Mouse (Mus musculus): ENCODE results near the gene Ripor2. TPM values are rescaled to one million over a fixed set of nuclear protein-coding genes. Genes with fewer than 3 reads are reported as not detected.
A peak's percentile ranks its signal among the peaks of the same experiment; 100 is the strongest.

The Ripor2 gene
- total RNA-seq, 2 experiments from 2014 or later, result 7.5 to 10.9 TPM

GRCm38 (mm10) chr13:24617799-24618130, 35.8 kb downstream of the Ripor2 start:
- DNase-seq, result no peak

DNA sequence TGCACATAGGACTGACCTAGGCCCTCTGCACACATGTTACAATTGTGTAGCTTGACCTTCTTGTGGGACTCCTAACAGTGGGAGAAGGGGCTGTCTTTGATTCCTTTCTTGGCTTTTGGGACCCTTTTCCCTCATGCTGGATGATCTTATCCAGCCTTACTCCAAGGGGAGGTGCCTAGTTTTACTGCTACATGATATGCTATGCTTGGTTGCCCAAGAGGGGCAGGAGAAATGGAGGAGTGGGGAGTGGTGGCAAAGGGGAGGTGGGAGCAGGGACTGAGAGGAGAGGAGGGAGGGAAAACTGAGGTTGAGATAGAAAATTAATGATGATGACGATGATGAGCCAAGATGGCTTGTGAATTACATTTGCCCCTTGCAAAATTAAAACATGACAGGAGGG, 37.7 kb downstream of the Ripor2 start:
- DNase-seq, result no peak

GRCm38 (mm10) chr13:24620439-24620838, 38.5 kb downstream of the Ripor2 start:
- peak; percentile 72 for DNase-seq

DNA sequence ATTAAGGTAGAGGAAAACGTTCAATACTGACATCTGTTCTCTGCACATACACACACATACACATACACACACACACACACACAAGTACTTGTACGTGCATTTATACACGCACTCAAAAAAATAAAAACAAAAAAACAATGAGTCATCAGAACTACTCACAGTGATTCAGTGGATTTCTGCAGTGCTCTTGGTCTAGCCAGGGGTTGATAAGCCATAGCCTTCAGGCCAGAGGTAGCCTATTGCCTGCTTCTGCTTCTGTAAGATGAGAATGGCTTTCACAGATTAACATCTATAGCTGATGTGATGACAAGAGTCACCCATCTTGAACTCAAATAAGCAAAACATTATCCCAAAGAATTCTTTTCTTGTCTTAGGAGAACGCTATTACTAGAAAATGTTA, 41.6 kb downstream of the Ripor2 start:
- DNase-seq, result no peak

DNA sequence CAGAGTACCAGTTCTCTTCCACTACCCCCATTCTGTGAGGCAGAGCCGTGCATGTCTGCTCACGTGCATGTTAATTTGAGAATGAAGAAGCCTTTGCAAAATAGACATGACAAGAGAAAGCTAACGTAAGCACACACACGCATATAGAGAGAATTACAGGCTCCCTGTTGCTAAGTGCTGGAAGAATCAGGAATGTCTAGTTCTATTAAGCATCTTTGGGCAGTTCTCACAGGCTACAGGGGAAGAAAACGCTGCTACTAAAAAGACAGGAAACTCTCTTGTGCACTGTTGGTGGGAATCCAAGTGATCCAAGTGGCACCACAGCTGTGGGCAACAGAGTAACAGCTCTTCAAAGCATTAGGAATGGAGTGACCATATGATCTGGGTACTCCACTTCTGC, 43.1 kb downstream of the Ripor2 start:
- DNase-seq, result no peak

- DNase-seq, result no peak
Measured at GRCm38 (mm10) chr13:24626698-24627436, 44.9 kb downstream of the Ripor2 start.

DNA sequence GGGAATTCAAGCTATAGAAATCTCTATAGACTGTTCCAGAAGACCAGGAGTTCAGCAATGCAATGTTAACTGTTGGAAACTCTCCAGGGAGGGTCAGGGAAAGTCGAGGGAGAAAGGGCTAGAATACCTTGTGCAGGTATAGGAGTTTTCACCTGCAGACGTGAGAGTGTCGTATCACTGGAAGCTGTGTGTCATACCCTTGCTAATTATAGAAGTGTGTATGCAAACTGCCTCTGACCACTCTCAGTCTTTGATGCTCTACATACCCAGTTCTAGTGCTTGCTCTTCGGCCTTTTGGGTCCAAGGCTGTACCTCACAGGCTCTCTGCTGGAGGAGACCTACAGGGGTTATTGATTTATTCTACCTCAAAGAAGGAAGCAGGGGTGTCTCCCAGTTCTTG, 46.2 kb downstream of the Ripor2 start:
- no peak for DNase-seq

- DNase-seq, result no peak
Measured at GRCm38 (mm10) chr13:24629073-24629621, 47.2 kb downstream of the Ripor2 start.

DNA sequence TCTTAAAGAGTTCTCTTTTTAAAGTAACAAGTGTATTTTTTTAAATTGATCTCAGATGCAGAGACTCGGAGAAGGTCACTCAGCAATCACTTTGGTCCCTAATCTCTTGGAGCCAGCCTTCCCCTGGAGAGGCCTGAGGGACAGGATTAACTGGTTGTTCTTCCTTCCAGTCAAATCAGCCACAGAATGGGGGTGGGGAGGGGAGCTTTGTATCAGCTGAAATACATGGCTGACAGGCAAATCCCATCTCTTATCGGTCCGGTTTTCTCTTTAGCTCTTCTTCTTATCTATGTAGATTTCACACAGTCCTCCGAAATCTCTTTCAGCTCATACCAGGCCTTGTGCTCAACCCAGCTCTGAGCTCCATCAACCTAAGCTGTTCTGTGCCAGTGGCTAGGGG, 48.4 kb downstream of the Ripor2 start:
- DNase-seq, result no peak

GRCm38 (mm10) chr13:24632988-24633577, 51.1 kb downstream of the Ripor2 start:
- DNase-seq, result no peak

DNA sequence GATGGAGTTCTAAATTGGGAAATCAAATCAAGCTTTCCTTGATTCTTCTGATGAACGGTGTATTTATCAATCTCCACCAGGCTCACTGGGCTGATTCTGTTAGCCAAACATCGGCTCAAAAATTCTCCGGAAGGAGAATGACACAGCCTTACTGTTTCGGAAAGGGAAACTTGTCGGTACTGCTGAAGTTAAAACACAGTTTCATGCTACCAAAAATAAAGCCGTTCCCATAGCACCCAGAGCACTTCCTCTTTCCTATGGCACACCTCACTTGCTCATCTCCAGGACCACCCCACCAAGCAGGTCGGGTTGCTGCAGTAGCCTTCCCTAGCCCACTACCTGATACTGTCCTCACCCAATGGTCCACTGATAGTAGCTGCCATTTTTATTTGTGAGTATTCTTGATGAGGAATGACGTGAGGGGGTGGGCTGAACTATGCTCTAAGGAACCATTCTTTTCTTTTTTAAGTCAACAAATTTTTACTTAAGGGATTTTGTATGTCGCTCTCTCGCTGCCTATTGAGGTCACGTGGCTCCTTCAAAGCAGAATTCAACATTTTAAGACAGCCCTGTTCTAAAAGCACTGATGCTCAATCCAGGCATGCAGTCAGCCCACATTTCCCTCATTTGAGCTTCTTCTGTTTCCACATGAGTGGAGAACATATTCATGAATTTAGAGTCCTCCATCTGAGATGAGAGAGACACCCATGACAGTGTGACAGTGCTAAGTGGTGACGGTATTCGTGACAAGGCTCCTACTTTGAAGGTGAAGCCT, 52.5 kb downstream of the Ripor2 start:
- no peak for DNase-seq

DNA sequence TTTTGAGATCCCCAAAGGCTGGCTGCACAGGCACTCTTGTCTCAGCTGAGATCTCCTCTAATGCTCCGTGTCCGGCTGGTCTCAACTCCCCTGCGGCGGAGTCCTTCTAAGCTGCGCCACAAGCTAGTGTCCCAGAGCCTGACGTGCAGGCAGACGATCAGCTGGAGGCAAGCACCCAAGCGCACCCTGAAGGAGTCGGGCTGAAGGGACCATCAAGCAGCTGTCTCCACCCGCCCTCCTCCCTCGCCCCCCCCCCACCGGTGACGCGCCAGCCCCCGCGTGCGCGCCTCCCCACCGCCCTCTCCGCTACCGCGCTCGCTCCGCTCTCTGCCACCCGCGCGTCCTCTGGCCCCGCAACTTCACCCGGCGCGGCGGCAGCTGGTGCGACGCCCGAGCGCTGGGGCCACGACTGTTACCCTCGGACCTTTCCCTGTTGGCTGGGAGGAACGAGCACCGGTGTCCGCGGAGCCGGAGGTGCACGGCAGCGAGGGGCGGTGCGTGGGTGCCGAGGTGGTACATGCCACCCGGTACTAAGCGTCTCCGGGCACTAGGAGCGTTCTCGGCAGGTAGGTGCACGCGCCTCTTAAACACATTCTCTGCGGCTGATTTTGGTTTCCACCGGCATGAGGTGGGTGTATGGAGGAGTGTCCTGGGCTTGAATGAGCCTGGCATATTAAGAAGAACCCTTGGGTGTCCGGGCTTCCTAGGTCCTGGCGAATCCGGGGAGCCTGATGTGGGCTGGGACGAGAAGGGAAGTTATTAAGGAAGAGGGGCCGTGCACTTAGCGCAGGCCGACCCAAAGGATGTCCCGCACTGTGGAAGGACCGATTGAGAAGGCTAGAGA, 56.6 kb downstream of the Ripor2 start:
- peak; percentile 48 for DNase-seq

- peak; percentile 46 for DNase-seq
Measured at GRCm38 (mm10) chr13:24639215-24640165, 57.5 kb downstream of the Ripor2 start.

DNA sequence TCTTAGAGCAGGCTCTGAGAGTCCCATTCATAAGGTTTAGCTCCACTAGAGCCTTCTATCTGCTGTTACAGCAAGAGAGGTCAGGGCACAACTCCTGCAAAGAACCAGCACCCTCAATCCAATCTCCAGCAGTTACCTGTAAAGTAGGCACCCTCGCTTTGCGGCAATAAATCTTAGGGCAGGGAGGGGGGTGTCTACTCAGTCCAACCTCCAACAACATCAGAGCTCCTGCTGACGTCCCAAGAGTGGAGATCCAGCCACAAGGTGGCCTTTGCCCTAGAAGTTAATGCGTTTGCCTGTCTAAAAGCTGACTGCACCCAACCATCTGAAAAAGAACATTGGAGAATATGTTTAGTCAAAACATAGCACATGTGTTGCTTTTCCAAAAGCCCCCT, 58.2 kb downstream of the Ripor2 start:
- DNase-seq, result no peak

GRCm38 (mm10) chr13:24640836-24641385, 58.9 kb downstream of the Ripor2 start:
- DNase-seq, result no peak

- DNase-seq, result no peak
Measured at GRCm38 (mm10) chr13:24641491-24642430, 59.8 kb downstream of the Ripor2 start.

DNA sequence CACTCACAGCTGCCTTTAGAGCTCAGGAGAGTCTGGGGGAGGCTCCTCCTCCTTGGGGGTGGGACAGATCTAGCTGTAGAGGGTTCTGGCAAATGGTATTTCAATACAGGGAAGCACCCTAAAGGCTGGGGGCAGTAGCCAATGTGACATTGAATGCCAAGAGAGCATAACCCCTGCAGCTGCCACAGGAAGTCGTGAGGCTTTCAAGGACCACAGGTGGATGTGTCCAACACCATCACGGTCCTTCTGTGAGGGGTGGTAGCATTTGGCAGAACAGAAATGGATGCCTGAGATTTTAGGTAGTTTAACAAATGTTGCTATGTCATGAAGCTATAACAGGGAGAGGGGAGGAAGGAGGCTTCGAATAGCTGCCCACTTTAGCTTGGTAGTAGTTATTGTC, 63.2 kb downstream of the Ripor2 start:
- no peak for DNase-seq

GRCm38 (mm10) chr13:24646324-24646723, 64.3 kb downstream of the Ripor2 start:
- no peak for DNase-seq

GRCm38 (mm10) chr13:24647444-24647843, 65.5 kb downstream of the Ripor2 start:
- DNase-seq, result no peak

DNA sequence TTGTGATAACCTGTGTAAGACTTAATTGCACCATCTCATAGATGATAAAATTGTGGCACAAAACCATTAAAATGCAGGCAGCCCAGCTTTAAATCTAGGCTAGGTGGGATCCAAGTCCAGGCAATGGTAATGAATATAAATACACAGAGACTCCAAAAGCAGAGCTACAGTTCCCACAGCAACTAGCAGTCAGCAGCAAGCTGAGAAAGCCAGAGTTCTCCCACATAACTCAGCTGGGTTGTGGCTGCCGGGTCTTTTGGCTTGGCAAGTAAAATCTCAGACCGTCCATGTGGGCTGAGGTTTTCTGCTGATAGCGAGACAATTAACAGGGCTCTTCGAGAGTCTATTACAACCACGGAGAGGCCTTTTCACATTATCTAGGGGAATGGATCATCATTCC, 66.0 kb downstream of the Ripor2 start:
- no peak for DNase-seq

Data from adrenal gland, postnatal 10 days (tissue).